Mouse (Mus musculus): ENCODE measurements around the gene Tpte. TPM values are rescaled to one million over a fixed set of nuclear protein-coding genes. Genes with fewer than 3 reads are reported as not detected.
"Not testable (repeated sequence)": the region's sequence is repeated elsewhere in the genome, so short reads cannot be mapped to it uniquely, and the experiment has no call there.

Gene Tpte
- polyA plus RNA-seq, 1 experiment = not detected

DNA sequence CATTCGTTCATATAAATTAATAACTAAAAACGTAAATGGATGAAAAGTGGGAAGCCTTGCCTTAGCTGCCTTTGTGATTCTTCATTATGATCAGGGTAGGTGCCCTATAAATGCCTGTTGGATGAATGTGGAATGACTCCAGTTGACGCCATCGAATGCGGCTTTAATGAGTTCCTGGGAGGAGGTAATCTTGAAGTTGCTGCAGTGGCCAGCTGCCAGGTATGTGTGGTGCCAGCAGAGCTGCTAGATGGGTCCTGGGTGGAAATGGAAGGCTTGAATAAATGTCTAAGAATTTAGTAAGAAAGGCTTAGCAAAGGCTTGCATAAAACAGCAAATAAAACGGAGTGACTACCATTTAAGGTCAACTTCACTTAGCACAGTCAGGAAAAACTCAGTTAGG is 18.5 kb upstream of the Tpte start:
- H3K9me3 ChIP-seq = 0 out of 2 replicates have a peak, but pooled peaks cover 3% of the 10 kb centered on the region
- TF ChIP-seq FLI1 (IDR thresholded peaks at IDR 0.05; ENCODE audit: low read length) (no peak), GATA1 (IDR thresholded peaks at IDR 0.05; ENCODE audit: borderline replicate concordance, low read length) (no peak)
- no peak overlapping the region for H3K4me3 ChIP-seq (replicated peaks)
- no peaks in the 10 kb centered on the region for H3K36me3 ChIP-seq (replicated peaks; ENCODE audit: low read length)
- H3K4me1 ChIP-seq = peaks cover 6% of the 10 kb centered on the region
- no peaks in the 10 kb centered on the region for H3K27me3 ChIP-seq (replicated peaks)

DNA sequence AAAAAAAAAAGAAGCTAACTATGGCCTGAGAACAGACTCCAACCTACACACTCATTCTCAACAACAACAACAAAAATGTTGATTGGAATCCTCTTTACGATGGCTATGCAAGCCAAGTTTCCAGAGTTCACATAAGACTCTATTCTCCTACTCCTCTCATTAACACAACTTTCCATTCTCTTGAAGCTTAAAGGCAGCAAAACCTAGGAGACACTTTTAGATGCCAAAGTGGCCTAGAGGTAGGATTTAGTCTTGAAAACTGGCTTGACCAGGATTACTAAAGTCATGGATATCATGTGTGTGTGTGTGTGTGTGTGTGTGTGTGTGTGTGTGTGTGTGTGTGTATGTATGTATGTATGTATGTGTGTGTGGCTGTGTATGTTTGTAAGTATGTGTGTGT is 18.0 kb upstream of the Tpte start:
- H3K27me3 ChIP-seq (replicated peaks) = no peaks in the 10 kb centered on the region
- no peak overlapping the region for H3K4me3 ChIP-seq (replicated peaks)
- 0 out of 2 replicates have a peak, but pooled peaks cover 3% of the 10 kb centered on the region for H3K9me3 ChIP-seq
- TF ChIP-seq GATA1 (IDR thresholded peaks at IDR 0.05; ENCODE audit: borderline replicate concordance, low read length) = no peak
- no peak for TF ChIP-seq FLI1 (IDR thresholded peaks at IDR 0.05; ENCODE audit: low read length)
- H3K4me1 ChIP-seq = peaks cover 3% of the 10 kb centered on the region; the same call in 1 of the 2 replicates
- no peaks in the 10 kb centered on the region for H3K36me3 ChIP-seq (replicated peaks; ENCODE audit: low read length)

DNA sequence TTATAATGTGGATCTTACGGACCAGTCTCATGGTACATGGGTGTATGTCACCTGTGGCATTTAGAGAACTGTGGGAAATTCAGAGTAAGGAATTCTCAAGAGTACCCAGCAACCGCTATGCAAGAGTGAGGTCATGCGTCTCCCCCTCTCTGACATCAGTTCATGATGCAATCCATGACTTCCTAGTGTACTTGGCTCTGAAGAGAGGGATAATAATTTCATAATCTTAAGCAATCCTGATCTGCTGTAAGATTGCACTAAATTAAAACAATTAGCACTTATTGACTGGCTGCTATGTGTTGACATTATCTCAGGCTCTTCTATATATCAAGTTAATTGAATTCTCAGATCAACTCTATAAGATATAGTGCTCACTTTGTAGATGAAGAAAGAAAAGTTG is 16.4 kb upstream of the Tpte start:
- H3K4me3 ChIP-seq (replicated peaks) = no peak overlapping the region
- H3K27me3 ChIP-seq (replicated peaks) = no peaks in the 10 kb centered on the region
- no peak for TF ChIP-seq GATA1 (IDR thresholded peaks at IDR 0.05; ENCODE audit: borderline replicate concordance, low read length)
- TF ChIP-seq FLI1 (IDR thresholded peaks at IDR 0.05; ENCODE audit: low read length) = no peak
- 0 out of 2 replicates have a peak, but pooled peaks cover 3% of the 10 kb centered on the region for H3K9me3 ChIP-seq
- no peaks in the 10 kb centered on the region for H3K36me3 ChIP-seq (replicated peaks; ENCODE audit: low read length)
- H3K4me1 ChIP-seq = no peaks in the 10 kb centered on the region; the same call in 1 of the 2 replicates

DNA sequence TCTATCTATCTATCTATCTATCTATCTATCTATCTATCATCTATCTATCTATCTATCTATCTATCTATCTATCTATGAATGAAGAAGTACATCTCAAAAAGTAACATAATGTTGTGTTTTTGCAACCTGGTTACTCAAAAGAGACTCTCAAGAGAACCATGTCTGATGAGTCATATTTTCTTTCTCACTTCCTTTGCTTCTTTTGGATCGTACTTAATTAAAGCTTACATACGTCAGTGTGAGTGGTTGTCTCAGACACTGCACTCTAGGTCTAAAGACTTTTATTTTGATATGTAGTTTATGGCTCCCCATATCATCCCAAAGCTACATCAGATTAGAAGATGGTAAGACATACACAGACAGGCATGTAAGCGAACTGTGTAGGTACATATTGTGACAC is 10.1 kb upstream of the Tpte start:
- no peaks in the 10 kb centered on the region for H3K27me3 ChIP-seq (replicated peaks)
- TF ChIP-seq GATA1 (IDR thresholded peaks at IDR 0.05; ENCODE audit: borderline replicate concordance, low read length) (no peak), FLI1 (IDR thresholded peaks at IDR 0.05; ENCODE audit: low read length) (no peak)

DNA sequence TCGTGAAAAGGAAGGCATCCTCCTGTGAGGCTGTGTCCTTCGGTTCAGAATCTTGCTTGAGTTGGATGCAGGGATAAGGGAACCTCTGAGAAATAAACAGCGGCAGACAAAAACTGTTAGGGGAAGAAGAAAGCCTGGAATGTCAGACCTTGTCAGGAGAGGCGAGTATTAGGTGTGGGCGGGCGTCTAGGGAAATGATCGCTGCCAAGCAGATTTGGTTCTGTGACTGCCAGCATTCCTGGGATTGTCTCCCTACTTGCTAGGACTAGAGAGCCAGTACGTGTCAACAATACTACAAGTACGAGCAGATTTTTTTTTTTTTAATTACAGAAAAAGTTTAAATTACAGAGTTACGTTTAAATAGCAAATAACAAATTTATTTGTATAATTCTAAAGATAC is 8.6 kb upstream of the Tpte start:
- peaks cover 3% of the 10 kb centered on the region for H3K27me3 ChIP-seq (replicated peaks)
- no peaks in the 10 kb centered on the region for H3K36me3 ChIP-seq (replicated peaks; ENCODE audit: low read length)
- H3K9me3 ChIP-seq = no peaks in the 10 kb centered on the region
- no peak overlapping the region for H3K4me3 ChIP-seq (replicated peaks)
- H3K4me1 ChIP-seq = no peaks in the 10 kb centered on the region
- TF ChIP-seq FLI1 (IDR thresholded peaks at IDR 0.05; ENCODE audit: low read length) (no peak), GATA1 (IDR thresholded peaks at IDR 0.05; ENCODE audit: borderline replicate concordance, low read length) (no peak)

More for the DNA sequence above, 10.1 kb upstream of the Tpte start:
- no peaks in the 10 kb centered on the region for H3K36me3 ChIP-seq (replicated peaks; ENCODE audit: low read length)
- H3K4me1 ChIP-seq = no peaks in the 10 kb centered on the region
- H3K4me3 ChIP-seq (replicated peaks) = no peak overlapping the region
- H3K9me3 ChIP-seq = 0 out of 2 replicates have a peak, but pooled peaks cover 3% of the 10 kb centered on the region

DNA sequence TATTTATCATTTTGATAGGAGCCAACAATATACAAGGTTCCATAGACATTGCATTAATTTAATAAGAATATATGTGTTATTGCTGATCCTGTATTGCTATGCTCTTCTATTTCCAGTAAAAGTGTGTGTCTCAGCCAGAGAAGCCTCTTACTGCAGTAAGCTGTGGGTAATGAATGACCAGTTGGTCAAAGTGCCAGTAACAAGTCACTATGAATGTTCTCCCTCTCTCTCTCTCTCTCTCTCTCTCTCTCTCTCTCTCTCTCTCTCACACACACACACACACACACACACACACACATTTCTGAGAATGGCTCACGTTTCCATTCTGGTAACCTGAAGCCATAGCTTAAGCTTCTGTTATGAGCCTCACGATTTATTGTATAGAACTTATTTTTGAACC is 19.1 kb downstream of the Tpte start:
- Histone ChIP-seq H3K4me1 (peaks cover 18% of the 10 kb centered on the region), H3K9me3 (no peaks in the 10 kb centered on the region), H3K27me3 (replicated peaks) (peaks cover 4% of the 10 kb centered on the region), H3K4me3 (replicated peaks) (no peak overlapping the region), H3K36me3 (replicated peaks; ENCODE audit: low read length) (no peaks in the 10 kb centered on the region)
- no peak for TF ChIP-seq GATA1 (IDR thresholded peaks at IDR 0.05; ENCODE audit: borderline replicate concordance, low read length)
- TF ChIP-seq FLI1 (IDR thresholded peaks at IDR 0.05; ENCODE audit: low read length) = no peak

DNA sequence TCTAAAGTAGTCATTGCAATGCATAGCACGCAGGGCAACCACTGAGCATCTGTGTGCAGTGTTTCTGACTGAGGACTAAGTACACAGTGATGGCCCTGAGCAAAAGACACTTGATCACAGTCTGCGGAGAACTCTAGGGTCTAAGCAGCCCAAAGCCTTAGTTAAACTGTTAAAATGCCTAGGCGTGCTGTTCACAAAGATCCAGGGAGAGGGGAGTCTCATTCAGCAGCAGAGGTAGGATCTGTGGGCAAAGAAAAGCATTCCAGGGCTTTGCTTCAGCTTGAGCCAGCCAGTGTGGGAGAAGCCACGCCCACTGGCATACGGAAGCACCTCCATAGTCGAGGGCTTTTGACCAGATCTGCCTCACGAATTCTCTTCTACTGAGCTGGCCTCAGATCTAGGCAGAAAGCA is 19.7 kb downstream of the Tpte start:
- Histone ChIP-seq H3K36me3 (replicated peaks; ENCODE audit: low read length) (no peaks in the 10 kb centered on the region), H3K27me3 (replicated peaks) (peaks cover 4% of the 10 kb centered on the region), H3K4me1 (peaks cover 22% of the 10 kb centered on the region), H3K4me3 (replicated peaks) (peak overlapping the region; percentile 9), H3K9me3 (no peaks in the 10 kb centered on the region)
- no peak for TF ChIP-seq GATA1 (IDR thresholded peaks at IDR 0.05; ENCODE audit: borderline replicate concordance, low read length)
- TF ChIP-seq FLI1 (IDR thresholded peaks at IDR 0.05; ENCODE audit: low read length) = no peak

DNA sequence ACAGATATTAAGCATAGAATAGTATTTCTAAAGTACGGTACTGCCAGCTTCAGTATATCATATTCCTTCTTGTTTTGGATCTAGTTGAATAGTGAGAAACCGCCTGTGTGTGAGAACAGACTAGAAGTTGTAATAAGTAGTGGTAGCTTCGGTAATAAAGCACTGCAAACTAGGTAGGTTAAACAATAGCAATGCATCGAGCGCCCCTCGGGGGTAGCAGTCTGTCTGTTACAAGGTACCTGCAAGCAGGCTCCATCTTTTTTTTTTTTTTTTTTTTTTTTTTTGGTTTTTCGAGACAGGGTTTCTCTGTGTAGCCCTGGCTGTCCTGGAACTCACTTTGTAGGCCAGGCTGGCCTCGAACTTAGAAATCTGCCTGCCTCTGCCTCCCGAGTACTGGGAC is 20.8 kb downstream of the Tpte start:
- not testable (repeated sequence) for H3K4me3 ChIP-seq (replicated peaks); H3K27me3 ChIP-seq (replicated peaks); H3K9me3 ChIP-seq; H3K36me3 ChIP-seq (replicated peaks; ENCODE audit: low read length)
- peaks cover 18% of the 10 kb centered on the region for H3K4me1 ChIP-seq

DNA sequence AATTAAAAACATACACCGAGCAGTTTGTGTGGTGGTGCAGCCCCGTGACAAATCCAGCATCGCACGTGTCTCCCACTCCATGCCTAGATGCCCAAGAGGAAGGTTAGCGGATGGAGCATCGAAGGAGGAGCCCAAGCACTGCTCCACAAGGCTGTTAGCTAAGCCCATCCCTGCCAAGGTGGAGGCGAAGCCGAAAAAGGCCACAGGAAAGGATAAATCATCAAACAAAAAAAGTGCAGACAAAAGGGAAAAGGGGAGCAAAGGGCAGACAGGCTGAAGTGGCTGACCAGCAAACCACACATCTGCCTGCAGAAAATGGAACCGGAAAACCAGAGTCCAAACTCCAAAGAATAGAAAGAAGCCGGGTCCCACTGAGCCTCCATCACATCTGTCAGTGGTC is 23.8 kb downstream of the Tpte start:
- no peaks in the 10 kb centered on the region for H3K36me3 ChIP-seq (replicated peaks; ENCODE audit: low read length)
- peak overlapping the region; percentile 48 for H3K4me3 ChIP-seq (replicated peaks)
- peaks cover 9% of the 10 kb centered on the region for H3K27me3 ChIP-seq (replicated peaks)
- no peak for TF ChIP-seq FLI1 (IDR thresholded peaks at IDR 0.05; ENCODE audit: low read length)
- no peak for TF ChIP-seq GATA1 (IDR thresholded peaks at IDR 0.05; ENCODE audit: borderline replicate concordance, low read length)
- no peaks in the 10 kb centered on the region for H3K9me3 ChIP-seq
- H3K4me1 ChIP-seq = peaks cover 18% of the 10 kb centered on the region

DNA sequence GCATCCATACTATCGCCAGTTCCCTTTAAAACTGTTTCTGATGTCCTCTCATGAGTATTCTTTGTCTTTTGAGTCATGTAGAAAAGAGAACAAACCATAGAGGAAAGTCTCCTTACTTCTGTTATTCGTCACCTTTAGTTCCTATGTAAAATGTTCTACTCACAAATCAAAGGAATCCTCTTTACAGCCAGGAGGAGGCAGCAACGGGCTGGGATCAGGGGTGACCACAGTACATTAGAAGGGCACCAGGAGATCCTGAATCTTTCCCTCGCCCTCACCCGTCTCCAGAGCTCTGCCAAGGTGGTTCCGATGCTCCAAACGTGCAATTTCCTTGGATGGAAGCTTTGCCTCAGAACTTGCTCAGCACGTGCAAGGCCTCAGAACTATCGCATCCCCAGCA is 28.2 kb downstream of the Tpte start:
- Histone ChIP-seq H3K4me3 (replicated peaks) (no peak overlapping the region), H3K4me1 (peaks cover 11% of the 10 kb centered on the region), H3K9me3 (no peaks in the 10 kb centered on the region), H3K27me3 (replicated peaks) (peaks cover 6% of the 10 kb centered on the region), H3K36me3 (replicated peaks; ENCODE audit: low read length) (no peaks in the 10 kb centered on the region)
- TF ChIP-seq GATA1 (IDR thresholded peaks at IDR 0.05; ENCODE audit: borderline replicate concordance, low read length) (no peak), FLI1 (IDR thresholded peaks at IDR 0.05; ENCODE audit: low read length) (no peak)

DNA sequence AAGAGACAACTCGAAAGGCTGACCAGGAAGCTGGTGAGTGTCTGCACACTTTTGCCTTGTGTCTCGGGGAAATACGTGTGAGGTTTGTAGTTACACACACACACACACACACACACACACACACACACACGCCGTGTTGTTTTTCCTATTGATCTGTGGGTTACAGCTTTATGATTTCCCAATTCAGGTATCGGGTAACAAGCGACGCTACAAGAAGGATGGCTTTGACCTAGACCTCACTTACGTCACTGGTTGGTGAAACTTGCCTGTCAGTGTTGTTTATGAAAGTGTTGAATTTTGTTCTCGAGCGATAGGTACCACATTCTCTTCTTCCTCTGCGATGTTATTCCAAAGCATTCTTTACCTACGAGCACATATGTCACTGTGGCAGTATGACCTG is 52.2 kb downstream of the Tpte start:
- no peaks in the 10 kb centered on the region for H3K4me1 ChIP-seq
- no peak overlapping the region for H3K4me3 ChIP-seq (replicated peaks)
- no peaks in the 10 kb centered on the region for H3K36me3 ChIP-seq (replicated peaks; ENCODE audit: low read length)
- H3K27me3 ChIP-seq (replicated peaks) = no peaks in the 10 kb centered on the region
- no peaks in the 10 kb centered on the region for H3K9me3 ChIP-seq
- TF ChIP-seq GATA1 (IDR thresholded peaks at IDR 0.05; ENCODE audit: borderline replicate concordance, low read length) = no peak
- TF ChIP-seq FLI1 (IDR thresholded peaks at IDR 0.05; ENCODE audit: low read length) = no peak
